Mouse (Mus musculus) neutrophil, adult 65 days (primary cell): ENCODE results near the gene Cyp4a10. TPM values are rescaled to one million over a fixed set of nuclear protein-coding genes. Genes with fewer than 3 reads are reported as not detected.

ENCODE experiments used
- total RNA-seq: library from RNA; stranded (reverse); gene quantifications from 2 replicates; pipeline ENCODE4 v1.2.4, GENCODE M21; 2023

The Cyp4a10 gene
- total RNA-seq, result not detected in 2 replicates

DNA sequence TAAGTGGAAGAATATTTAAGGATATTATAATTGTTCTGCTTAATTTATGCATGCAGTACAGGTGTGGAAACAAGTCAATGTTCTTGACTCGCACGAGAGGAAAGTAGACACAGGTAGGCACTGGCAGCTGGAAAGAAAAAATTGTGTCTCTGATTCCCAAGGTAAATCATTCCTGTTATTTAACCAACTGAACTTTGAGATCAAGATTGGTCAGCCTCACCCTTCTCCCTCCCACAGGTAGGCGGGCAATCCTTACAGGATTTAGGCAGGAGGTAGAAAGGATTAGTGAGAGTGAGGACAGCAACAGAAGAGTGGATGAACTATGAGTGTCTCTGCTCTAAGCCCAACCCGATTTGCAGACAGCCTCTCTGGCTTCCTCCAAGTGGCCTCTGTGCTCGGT lies at the start of gene Cyp4a10:
TSS of gene Cyp4a10 (plus strand) at position 265 of the 400 bp plus-strand sequence.

DNA sequence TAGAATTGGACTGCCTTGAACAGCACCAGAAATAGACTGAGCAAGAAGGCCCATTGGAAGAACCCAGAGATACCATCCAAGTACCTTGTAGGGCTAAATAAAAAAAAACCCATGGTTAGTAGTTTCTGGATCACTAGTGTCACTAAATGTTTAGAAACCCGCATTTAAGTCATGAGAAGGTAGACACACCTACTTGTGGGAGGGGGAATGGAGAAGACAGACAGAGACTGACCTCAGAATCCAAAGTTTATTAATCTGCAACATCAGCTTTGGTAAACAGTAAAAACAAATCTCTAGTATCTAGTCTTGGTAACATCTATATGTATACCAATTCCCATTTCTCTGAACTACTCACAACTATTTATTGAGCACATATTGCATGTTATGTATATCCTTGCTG lies 22.1 kb upstream of the Cyp4a10 start, which contains the start of gene Cyp4a14:
TSS of gene Cyp4a14 (minus strand) at position 142 of the 400 bp plus-strand sequence.

DNA sequence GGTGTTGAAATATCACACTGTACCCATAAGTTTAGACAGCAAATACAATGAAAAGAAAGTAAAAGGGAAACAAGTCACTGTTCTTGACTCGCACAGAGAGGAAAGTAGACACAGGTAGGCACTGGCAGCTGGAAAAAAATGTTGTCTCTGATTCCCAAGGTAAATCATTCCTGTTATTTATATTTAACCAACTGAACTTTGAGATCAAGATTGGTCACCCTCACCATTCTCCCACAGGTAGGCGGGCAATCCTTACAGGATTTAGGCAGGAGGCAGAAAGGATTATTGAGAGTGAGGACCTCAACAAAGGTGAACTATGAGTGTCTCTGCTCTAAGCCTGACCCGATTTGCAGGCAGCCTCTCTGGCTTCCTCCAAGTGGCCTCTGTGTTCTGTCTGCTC lies 45.3 kb downstream of the Cyp4a10 start, which contains the start of gene Cyp4a31:
TSS of gene Cyp4a31 (plus strand) at position 249 of the 400 bp plus-strand sequence.

Other genes with a start within 250 kb of the Cyp4a10 start
- not detected in 2 replicates for gene Cyp4a12a, start 219.2 kb upstream of the Cyp4a10 start, total RNA-seq
- gene Cyp4a12b, start 106.6 kb upstream of the Cyp4a10 start, total RNA-seq, result not detected in 2 replicates
- not detected in 2 replicates for gene Cyp4a30b, start 65.7 kb upstream of the Cyp4a10 start, total RNA-seq
- not detected in 2 replicates for gene Cyp4a14, start 22.1 kb upstream of the Cyp4a10 start, total RNA-seq
- not detected in 2 replicates for gene Cyp4a31, start 45.4 kb downstream of the Cyp4a10 start, total RNA-seq
- gene Cyp4a32, start 82.7 kb downstream of the Cyp4a10 start, total RNA-seq, result not detected in 2 replicates
- 0.41 TPM in 1 of 2 replicates, not detected in the other for gene Cyp4b1, start 129.5 kb downstream of the Cyp4a10 start, total RNA-seq
- gene Efcab14, start 219.5 kb downstream of the Cyp4a10 start, total RNA-seq, result 35.8 and 38.2 TPM in 2 replicates